Mouse (Mus musculus): ENCODE measurements around the gene Cdc42se2. TPM values are rescaled to one million over a fixed set of nuclear protein-coding genes. Genes with fewer than 3 reads are reported as not detected.

Cdc42se2 gene
- polyA plus RNA-seq (2012; rRNA removed): 101 and 102 TPM in 2 replicates

DNA sequence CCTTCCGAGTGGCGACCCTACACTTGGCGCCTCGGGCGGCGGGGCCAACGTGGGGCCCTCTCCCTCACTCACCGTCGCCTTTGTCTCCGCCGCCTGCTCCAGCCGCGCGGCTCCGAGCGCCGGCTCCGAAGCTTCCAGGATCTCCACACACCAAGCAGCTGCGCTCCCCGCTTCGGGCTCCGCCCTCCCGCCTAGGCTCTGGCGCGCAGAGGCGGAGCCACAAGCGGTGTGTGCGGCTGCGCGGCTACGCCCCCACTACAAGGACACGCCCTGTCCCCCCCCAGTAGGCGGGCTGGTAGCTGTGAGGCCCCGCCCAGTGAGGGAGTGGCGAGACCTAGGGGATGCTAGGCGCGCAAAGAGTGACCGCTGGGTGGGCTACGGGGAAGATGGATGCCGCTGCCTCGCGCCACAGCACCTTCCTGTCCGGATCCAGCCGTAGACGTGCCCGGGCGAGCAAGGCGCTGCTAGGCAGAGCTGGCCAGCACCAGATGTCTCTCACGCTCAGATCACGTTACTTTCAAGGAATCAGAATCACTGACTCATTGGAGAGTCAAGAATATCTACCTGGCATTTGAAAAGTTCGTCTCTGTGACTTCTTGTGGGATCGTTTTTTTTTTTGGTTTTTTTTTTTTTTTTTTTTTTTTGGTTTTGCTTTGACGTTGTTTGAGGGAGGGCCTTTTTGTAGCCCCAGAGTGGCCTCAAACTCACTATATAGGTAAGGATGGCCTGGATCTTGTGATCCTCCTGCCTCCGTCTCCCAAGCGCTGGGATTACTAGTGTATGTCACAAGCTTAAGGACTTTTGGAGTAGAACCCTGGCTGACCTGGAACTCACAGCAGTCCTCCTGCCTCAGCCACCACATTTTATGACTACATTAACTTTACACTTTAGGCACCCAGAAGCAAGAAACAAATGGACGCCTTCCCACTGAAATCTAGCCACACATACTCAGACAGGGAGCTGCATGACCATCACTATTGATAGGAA is at the start of gene Cdc42se2:
Cdc42se2 (minus strand) TSS at position 188 of the 987 bp plus-strand sequence.

Other genes with a start within 250 kb of the Cdc42se2 start
- 11.4 and 13.0 TPM in 2 replicates for gene Lyrm7, start 73.2 kb upstream of the Cdc42se2 start, polyA plus RNA-seq (2012; rRNA removed)
- 836 and 975 TPM in 2 replicates for gene Hint1, start 78.7 kb upstream of the Cdc42se2 start, polyA plus RNA-seq (2012; rRNA removed)
- gene Gpx3, start 114.8 kb upstream of the Cdc42se2 start, polyA plus RNA-seq (2012; rRNA removed): 11.4 and 14.7 TPM in 2 replicates
- gene Tnip1, start 175.2 kb upstream of the Cdc42se2 start, polyA plus RNA-seq (2012; rRNA removed): 11.8 and 12.5 TPM in 2 replicates
- gene Anxa6, start 245.8 kb upstream of the Cdc42se2 start, polyA plus RNA-seq (2012; rRNA removed): 44.2 and 55.6 TPM in 2 replicates